Mouse (Mus musculus): Measurements from ENCODE around the gene Zscan20. TPM values are rescaled to one million over a fixed set of nuclear protein-coding genes. Genes with fewer than 3 reads are reported as not detected.
A peak's percentile ranks its signal among the peaks of the same experiment; 100 is the strongest.
"Not testable (repeated sequence)": the region's sequence is repeated elsewhere in the genome, so short reads cannot be mapped to it uniquely, and the experiment has no call there.

Gene Zscan20
- polyA plus RNA-seq, 1 experiment from 2014 or later, result 5.9 TPM

- H3K4me1 ChIP-seq (replicated peaks), result peaks cover 18% of the 10 kb centered on the region
- no peaks in the 10 kb centered on the region for H3K36me3 ChIP-seq
- H3K4me3 ChIP-seq (replicated peaks), result no peak overlapping the region
- no peak overlapping the region for H3K4me2 ChIP-seq
- no peak overlapping the region for H3K27ac ChIP-seq
- H3K9me3 ChIP-seq, result no peaks in the 10 kb centered on the region
- H3K9ac ChIP-seq (replicated peaks), result no peak overlapping the region
- no peak for ATAC-seq (ENCODE audit: insufficient number of reproducible peaks, insufficient read depth, low FRiP score, low TSS enrichment, low read depth)
- 20% methylated on average over 8 of the region's 8 CpGs for WGBS
- peaks cover 6% of the 10 kb centered on the region for H3K27me3 ChIP-seq
Measured at GRCm38 (mm10) chr4:128613326-128613725, 3.4 kb upstream of the Zscan20 start.

GRCm38 (mm10) chr4:128611726-128612125 lies 1.8 kb upstream of the Zscan20 start:
- not testable (repeated sequence) for H3K27me3 ChIP-seq; H3K4me2 ChIP-seq; H3K9me3 ChIP-seq; H3K4me3 ChIP-seq (replicated peaks); H3K9ac ChIP-seq (replicated peaks); ATAC-seq (ENCODE audit: insufficient number of reproducible peaks, insufficient read depth, low FRiP score, low TSS enrichment, low read depth); H3K27ac ChIP-seq; H3K36me3 ChIP-seq
- H3K4me1 ChIP-seq (replicated peaks), result peaks cover 12% of the 10 kb centered on the region
- WGBS, result 85% methylated on average over 3 of the region's 3 CpGs

GRCm38 (mm10) chr4:128610706-128611105 lies 808 bp upstream of the Zscan20 start:
- Histone ChIP-seq H3K27me3 (no peaks in the 10 kb centered on the region; the same call in 1 of the 2 replicates), H3K27ac (no peak overlapping the region), H3K9me3 (no peaks in the 10 kb centered on the region), H3K4me2 (peak overlapping the region; percentile 73), H3K4me3 (replicated peaks) (peak overlapping the region; percentile 68), H3K9ac (replicated peaks) (no peak overlapping the region), H3K36me3 (0 out of 2 replicates have a peak, but pooled peaks cover 1% of the 10 kb centered on the region), H3K4me1 (replicated peaks) (peaks cover 12% of the 10 kb centered on the region)
- 29% methylated on average over 10 of the region's 10 CpGs for WGBS
- ATAC-seq (ENCODE audit: insufficient number of reproducible peaks, insufficient read depth, low FRiP score, low TSS enrichment, low read depth), result no peak

GRCm38 (mm10) chr4:128609276-128609924 lies 498 bp downstream of the Zscan20 start:
- no peaks in the 10 kb centered on the region for H3K9me3 ChIP-seq
- no peaks in the 10 kb centered on the region; the same call in 1 of the 2 replicates for H3K27me3 ChIP-seq
- H3K27ac ChIP-seq, result peak overlapping the region; percentile 56; the same call in 1 of the 2 replicates
- H3K4me3 ChIP-seq (replicated peaks), result peak overlapping the region; percentile 68
- 12% methylated on average over 25 of the region's 27 CpGs for WGBS
- H3K4me1 ChIP-seq (replicated peaks), result peaks cover 12% of the 10 kb centered on the region
- peak overlapping the region; percentile 73 for H3K4me2 ChIP-seq
- H3K36me3 ChIP-seq, result peaks cover 5% of the 10 kb centered on the region
- ATAC-seq (ENCODE audit: insufficient number of reproducible peaks, insufficient read depth, low FRiP score, low TSS enrichment, low read depth), result no peak; the same call in 1 of the 2 replicates
- H3K9ac ChIP-seq (replicated peaks), result peak overlapping the region; percentile 79

GRCm38 (mm10) chr4:128607661-128608060 lies 2.2 kb downstream of the Zscan20 start:
- WGBS, result 94% methylated on average over 11 of the region's 11 CpGs
- ATAC-seq (ENCODE audit: insufficient number of reproducible peaks, insufficient read depth, low FRiP score, low TSS enrichment, low read depth), result no peak

GRCm38 (mm10) chr4:128606586-128606985 lies 3.3 kb downstream of the Zscan20 start:
- ATAC-seq (ENCODE audit: insufficient number of reproducible peaks, insufficient read depth, low FRiP score, low TSS enrichment, low read depth), result no peak
- H3K9me3 ChIP-seq, result no peaks in the 10 kb centered on the region
- H3K9ac ChIP-seq (replicated peaks), result no peak overlapping the region
- 96% methylated on average over 7 of the region's 7 CpGs for WGBS
- peaks cover 12% of the 10 kb centered on the region for H3K4me1 ChIP-seq (replicated peaks)
- no peaks in the 10 kb centered on the region for H3K27me3 ChIP-seq
- H3K4me2 ChIP-seq, result no peak overlapping the region
- H3K4me3 ChIP-seq (replicated peaks), result no peak overlapping the region
- H3K36me3 ChIP-seq, result peaks cover 33% of the 10 kb centered on the region
- H3K27ac ChIP-seq, result no peak overlapping the region

More at GRCm38 (mm10) chr4:128607661-128608060, 2.2 kb downstream of the Zscan20 start:
- no peaks in the 10 kb centered on the region for H3K9me3 ChIP-seq
- H3K27me3 ChIP-seq, result no peaks in the 10 kb centered on the region
- peaks cover 22% of the 10 kb centered on the region for H3K36me3 ChIP-seq
- H3K4me1 ChIP-seq (replicated peaks), result peaks cover 12% of the 10 kb centered on the region
- no peak overlapping the region for H3K27ac ChIP-seq
- no peak overlapping the region for H3K9ac ChIP-seq (replicated peaks)
- H3K4me2 ChIP-seq, result no peak overlapping the region
- no peak overlapping the region for H3K4me3 ChIP-seq (replicated peaks)

- no peak overlapping the region for H3K4me2 ChIP-seq
- H3K27me3 ChIP-seq, result no peaks in the 10 kb centered on the region
- H3K27ac ChIP-seq, result no peak overlapping the region
- 51% methylated on average over 12 of the region's 12 CpGs for WGBS
- ATAC-seq (ENCODE audit: insufficient number of reproducible peaks, insufficient read depth, low FRiP score, low TSS enrichment, low read depth), result no peak
- no peak overlapping the region for H3K4me3 ChIP-seq (replicated peaks)
- no peak overlapping the region for H3K9ac ChIP-seq (replicated peaks)
- peaks cover 39% of the 10 kb centered on the region for H3K36me3 ChIP-seq
- no peaks in the 10 kb centered on the region for H3K4me1 ChIP-seq (replicated peaks)
- no peaks in the 10 kb centered on the region for H3K9me3 ChIP-seq
Measured at GRCm38 (mm10) chr4:128597801-128598560, 11.9 kb downstream of the Zscan20 start.

- Histone ChIP-seq H3K4me1 (replicated peaks) (no peaks in the 10 kb centered on the region), H3K27ac (no peak overlapping the region), H3K4me3 (replicated peaks) (no peak overlapping the region), H3K4me2 (no peak overlapping the region), H3K36me3 (peaks cover 41% of the 10 kb centered on the region), H3K9ac (replicated peaks) (no peak overlapping the region), H3K27me3 (no peaks in the 10 kb centered on the region), H3K9me3 (no peaks in the 10 kb centered on the region)
- no peak for ATAC-seq (ENCODE audit: insufficient number of reproducible peaks, insufficient read depth, low FRiP score, low TSS enrichment, low read depth)
- 98% methylated on average over 5 of the region's 5 CpGs for WGBS
Measured at GRCm38 (mm10) chr4:128594062-128594461, 15.8 kb downstream of the Zscan20 start.

GRCm38 (mm10) chr4:128593286-128593685 lies 16.6 kb downstream of the Zscan20 start:
- H3K9ac ChIP-seq (replicated peaks), result no peak overlapping the region
- no peak for ATAC-seq (ENCODE audit: insufficient number of reproducible peaks, insufficient read depth, low FRiP score, low TSS enrichment, low read depth)
- 90% methylated on average over 4 of the region's 4 CpGs for WGBS
- H3K4me3 ChIP-seq (replicated peaks), result no peak overlapping the region
- no peak overlapping the region for H3K4me2 ChIP-seq
- no peaks in the 10 kb centered on the region for H3K9me3 ChIP-seq
- no peak overlapping the region for H3K27ac ChIP-seq
- H3K4me1 ChIP-seq (replicated peaks), result no peaks in the 10 kb centered on the region
- H3K36me3 ChIP-seq, result peaks cover 41% of the 10 kb centered on the region
- no peaks in the 10 kb centered on the region for H3K27me3 ChIP-seq

- peaks cover 63% of the 10 kb centered on the region for H3K36me3 ChIP-seq
- ATAC-seq (ENCODE audit: insufficient number of reproducible peaks, insufficient read depth, low FRiP score, low TSS enrichment, low read depth), result no peak
Measured at GRCm38 (mm10) chr4:128579182-128579581, 30.7 kb downstream of the Zscan20 start.

GRCm38 (mm10) chr4:128575811-128576210 lies 34.1 kb downstream of the Zscan20 start:
- no peak overlapping the region for H3K4me2 ChIP-seq
- peaks cover 29% of the 10 kb centered on the region for H3K36me3 ChIP-seq
- 93% methylated on average over 4 of the region's 4 CpGs for WGBS
- H3K4me3 ChIP-seq (replicated peaks), result no peak overlapping the region
- H3K9me3 ChIP-seq, result peaks cover 15% of the 10 kb centered on the region
- H3K4me1 ChIP-seq (replicated peaks), result no peaks in the 10 kb centered on the region
- no peak for ATAC-seq (ENCODE audit: insufficient number of reproducible peaks, insufficient read depth, low FRiP score, low TSS enrichment, low read depth)
- no peak overlapping the region for H3K9ac ChIP-seq (replicated peaks)
- no peaks in the 10 kb centered on the region for H3K27me3 ChIP-seq
- no peak overlapping the region for H3K27ac ChIP-seq

More at GRCm38 (mm10) chr4:128579182-128579581, 30.7 kb downstream of the Zscan20 start:
- Histone ChIP-seq H3K4me2 (no peak overlapping the region), H3K27me3 (no peaks in the 10 kb centered on the region), H3K27ac (no peak overlapping the region), H3K4me1 (replicated peaks) (no peaks in the 10 kb centered on the region), H3K4me3 (replicated peaks) (no peak overlapping the region), H3K9ac (replicated peaks) (no peak overlapping the region), H3K9me3 (peaks cover 46% of the 10 kb centered on the region)
- 55% methylated on average over 4 of the region's 4 CpGs for WGBS

Measured in limb, embryonic 12.5 days (tissue).